Mouse (Mus musculus) heart, adult 2 months (tissue): ENCODE data around the gene Zfx.

Experiments used
- CTCF ChIP-seq: fragments of 200-600 bp; IDR thresholded peaks from 2 replicates; pipeline ENCODE4 v1.8.1; 2022; ENCODE audit warnings: antibody characterized with exemption, mild to moderate bottlenecking, moderate library complexity
- EP300 ChIP-seq: fragments of 200-500 bp; IDR thresholded peaks from 2 replicates; pipeline ENCODE4 v1.6.1; 2011; ENCODE audit warnings: low read depth, low read length, control low read depth; ENCODE audit not compliant: insufficient read depth
- POLR2A ChIP-seq: fragments of 200-500 bp; IDR thresholded peaks from 2 replicates; pipeline ENCODE4 v1.6.1; 2011; ENCODE audit warnings: mild to moderate bottlenecking, low read depth, low read length, control low read depth; ENCODE audit not compliant: insufficient read depth

DNA sequence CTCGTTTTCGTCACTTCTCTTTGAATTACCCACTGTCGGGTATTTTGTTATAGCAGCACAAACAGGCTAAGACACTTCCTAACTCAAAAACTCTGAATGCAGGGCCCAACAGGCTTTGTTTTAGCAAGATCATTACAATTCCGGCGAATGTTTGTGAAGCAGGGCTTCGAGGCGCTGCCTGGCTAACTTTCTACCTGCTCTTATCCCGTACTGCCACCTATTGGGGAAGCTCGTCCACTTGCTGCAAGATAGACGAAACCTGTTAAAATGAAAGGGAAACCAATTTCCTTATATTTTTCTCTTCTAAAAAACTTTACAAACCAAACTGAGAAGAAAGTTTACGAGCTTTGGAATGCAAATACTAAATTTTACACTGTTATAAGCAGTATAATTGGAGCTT is 90.6 kb downstream of the Zfx start:
- peak; percentile 72 for TF ChIP-seq CTCF
- no peak for TF ChIP-seq EP300
- TF ChIP-seq POLR2A: no peak
